Mouse (Mus musculus): ENCODE data around the gene Als2. TPM values are rescaled to one million over a fixed set of nuclear protein-coding genes. Genes with fewer than 3 reads are reported as not detected.

The Als2 gene
- polyA plus RNA-seq, 2 experiments = 3.7 to 4.1 TPM

- H3K27me3 ChIP-seq (ENCODE audit: control insufficient read depth, insufficient read depth, low read length) = no peaks in the 10 kb centered on the region
- no peak for DNase-seq (ENCODE audit: low read depth in 3 of 3, low spot score in 3 of 3)
- no peak overlapping the region for H3K9ac ChIP-seq (replicated peaks)
- no peaks in the 10 kb centered on the region for H3K36me3 ChIP-seq (replicated peaks; ENCODE audit: control insufficient read depth, insufficient read depth, low read depth)
- H3K27ac ChIP-seq = no peak overlapping the region
- H3K4me2 ChIP-seq (ENCODE audit: low read depth) = no peak overlapping the region
- peaks cover 0 to 15% of the 10 kb centered on the region in 2 experiments; a peak in 3 of 4 replicates for H3K4me1 ChIP-seq (replicated peaks; ENCODE audit: control insufficient read depth in 2 of 2, insufficient read depth in 2 of 2, low read length in 1 of 2)
- WGBS (ENCODE audit: insufficient replicate concordance) = 73% methylated on average over 6 of the region's 6 CpGs
- ATAC-seq (ENCODE audit: insufficient read depth) = no peak
- no peak overlapping the region for H3K4me3 ChIP-seq (ENCODE audit: insufficient read depth in 1 of 2, low read depth in 2 of 2, low read length in 2 of 2)
- no peaks in the 10 kb centered on the region for H3K9me3 ChIP-seq (ENCODE audit: control insufficient read depth, low read length)
- TF ChIP-seq EP300 (IDR thresholded peaks at IDR 0.05; ENCODE audit: low read depth) = no peak
- TF ChIP-seq CTCF (IDR thresholded peaks at IDR 0.05; ENCODE audit: low read depth) = no peak
Observed at GRCm38 (mm10) chr1:59169586-59169985, 67.4 kb downstream of the Als2 start.

- H3K9me3 ChIP-seq (ENCODE audit: control insufficient read depth, low read length) = no peaks in the 10 kb centered on the region
- DNase-seq (ENCODE audit: low read depth in 3 of 3, low spot score in 3 of 3) (no peak), ATAC-seq (ENCODE audit: insufficient read depth) (no peak)
- H3K4me3 ChIP-seq (ENCODE audit: insufficient read depth in 1 of 2, low read depth in 2 of 2, low read length in 2 of 2) = no peak overlapping the region
- H3K36me3 ChIP-seq (replicated peaks; ENCODE audit: control insufficient read depth, insufficient read depth, low read depth) = no peaks in the 10 kb centered on the region
- H3K4me2 ChIP-seq (ENCODE audit: low read depth) = no peak overlapping the region
- no peak overlapping the region for H3K9ac ChIP-seq (replicated peaks)
- H3K27ac ChIP-seq = no peak overlapping the region
- TF ChIP-seq CTCF (IDR thresholded peaks at IDR 0.05; ENCODE audit: low read depth) = no peak
- TF ChIP-seq EP300 (IDR thresholded peaks at IDR 0.05; ENCODE audit: low read depth) = no peak
- H3K4me1 ChIP-seq (replicated peaks; ENCODE audit: control insufficient read depth in 2 of 2, insufficient read depth in 2 of 2, low read length in 1 of 2) = peaks cover 0 to 15% of the 10 kb centered on the region in 2 experiments; a peak in 3 of 4 replicates
- H3K27me3 ChIP-seq (ENCODE audit: control insufficient read depth, insufficient read depth, low read length) = no peaks in the 10 kb centered on the region
- 76% methylated on average over 2 of the region's 2 CpGs for WGBS (ENCODE audit: insufficient replicate concordance)
Observed at GRCm38 (mm10) chr1:59168556-59168955, 68.5 kb downstream of the Als2 start.

- ATAC-seq (ENCODE audit: insufficient read depth) = no peak
- H3K4me2 ChIP-seq (ENCODE audit: low read depth) = no peak overlapping the region
- H3K27ac ChIP-seq = no peak overlapping the region
- H3K9ac ChIP-seq (replicated peaks) = no peak overlapping the region
- H3K27me3 ChIP-seq (ENCODE audit: control insufficient read depth, insufficient read depth, low read length) = no peaks in the 10 kb centered on the region
- H3K9me3 ChIP-seq (ENCODE audit: control insufficient read depth, low read length) = no peaks in the 10 kb centered on the region
- no peak overlapping the region for H3K4me3 ChIP-seq (ENCODE audit: insufficient read depth in 1 of 2, low read depth in 2 of 2, low read length in 2 of 2)
- H3K36me3 ChIP-seq (replicated peaks; ENCODE audit: control insufficient read depth, insufficient read depth, low read depth) = no peaks in the 10 kb centered on the region
- peaks cover 0 to 11% of the 10 kb centered on the region in 2 experiments; a peak in 3 of 4 replicates for H3K4me1 ChIP-seq (replicated peaks; ENCODE audit: control insufficient read depth in 2 of 2, insufficient read depth in 2 of 2, low read length in 1 of 2)
- DNase-seq (ENCODE audit: low read depth in 3 of 3, low spot score in 3 of 3) = no peak
- no peak for TF ChIP-seq CTCF (IDR thresholded peaks at IDR 0.05; ENCODE audit: low read depth)
- no peak for TF ChIP-seq EP300 (IDR thresholded peaks at IDR 0.05; ENCODE audit: low read depth)
- WGBS (ENCODE audit: insufficient replicate concordance) = 68% methylated on average over 4 of the region's 4 CpGs
Observed at GRCm38 (mm10) chr1:59167654-59168425, 69.2 kb downstream of the Als2 start.

- Histone ChIP-seq H3K9ac (replicated peaks) (no peak overlapping the region), H3K9me3 (ENCODE audit: control insufficient read depth, low read length) (no peaks in the 10 kb centered on the region), H3K4me2 (ENCODE audit: low read depth) (no peak overlapping the region), H3K4me1 (replicated peaks; ENCODE audit: control insufficient read depth in 2 of 2, insufficient read depth in 2 of 2, low read length in 1 of 2) (peaks cover 0 to 3% of the 10 kb centered on the region in 2 experiments; a peak in 1 of 4 replicates), H3K36me3 (replicated peaks; ENCODE audit: control insufficient read depth, insufficient read depth, low read depth) (no peaks in the 10 kb centered on the region), H3K27me3 (ENCODE audit: control insufficient read depth, insufficient read depth, low read length) (no peaks in the 10 kb centered on the region), H3K4me3 (ENCODE audit: insufficient read depth in 1 of 2, low read depth in 2 of 2, low read length in 2 of 2) (no peak overlapping the region), H3K27ac (no peak overlapping the region)
- DNase-seq (ENCODE audit: low read depth in 3 of 3, low spot score in 3 of 3) (no peak), ATAC-seq (ENCODE audit: insufficient read depth) (no peak)
- no peak for TF ChIP-seq CTCF (IDR thresholded peaks at IDR 0.05; ENCODE audit: low read depth)
- no peak for TF ChIP-seq EP300 (IDR thresholded peaks at IDR 0.05; ENCODE audit: low read depth)
- WGBS (ENCODE audit: insufficient replicate concordance) = 85% methylated on average over 9 of the region's 9 CpGs
Observed at GRCm38 (mm10) chr1:59166232-59166905, 70.7 kb downstream of the Als2 start.

- ATAC-seq (ENCODE audit: insufficient read depth) (no peak), DNase-seq (ENCODE audit: low read depth in 3 of 3, low spot score in 3 of 3) (no peak)
- no peaks in the 10 kb centered on the region for H3K27me3 ChIP-seq (ENCODE audit: control insufficient read depth, insufficient read depth, low read length)
- H3K27ac ChIP-seq = no peak overlapping the region
- WGBS (ENCODE audit: insufficient replicate concordance) = 78% methylated on average over 5 of the region's 5 CpGs
- H3K4me2 ChIP-seq (ENCODE audit: low read depth) = no peak overlapping the region
- no peaks in the 10 kb centered on the region; a peak in 1 of 4 replicates for H3K4me1 ChIP-seq (replicated peaks; ENCODE audit: control insufficient read depth in 2 of 2, insufficient read depth in 2 of 2, low read length in 1 of 2)
- no peak overlapping the region for H3K9ac ChIP-seq (replicated peaks)
- H3K4me3 ChIP-seq (ENCODE audit: insufficient read depth in 1 of 2, low read depth in 2 of 2, low read length in 2 of 2) = no peak overlapping the region
- H3K9me3 ChIP-seq (ENCODE audit: control insufficient read depth, low read length) = no peaks in the 10 kb centered on the region
- no peaks in the 10 kb centered on the region for H3K36me3 ChIP-seq (replicated peaks; ENCODE audit: control insufficient read depth, insufficient read depth, low read depth)
- TF ChIP-seq EP300 (IDR thresholded peaks at IDR 0.05; ENCODE audit: low read depth) (no peak), CTCF (IDR thresholded peaks at IDR 0.05; ENCODE audit: low read depth) (no peak)
Observed at GRCm38 (mm10) chr1:59163918-59164317, 73.1 kb downstream of the Als2 start.

Measured in liver, embryonic 14.5 days (tissue).